Mouse (Mus musculus): ENCODE measurements around the gene Capn12.
"Not testable (repeated sequence)": the region's sequence is repeated elsewhere in the genome, so short reads cannot be mapped to it uniquely, and the experiment has no call there.

Capn12 gene

DNA sequence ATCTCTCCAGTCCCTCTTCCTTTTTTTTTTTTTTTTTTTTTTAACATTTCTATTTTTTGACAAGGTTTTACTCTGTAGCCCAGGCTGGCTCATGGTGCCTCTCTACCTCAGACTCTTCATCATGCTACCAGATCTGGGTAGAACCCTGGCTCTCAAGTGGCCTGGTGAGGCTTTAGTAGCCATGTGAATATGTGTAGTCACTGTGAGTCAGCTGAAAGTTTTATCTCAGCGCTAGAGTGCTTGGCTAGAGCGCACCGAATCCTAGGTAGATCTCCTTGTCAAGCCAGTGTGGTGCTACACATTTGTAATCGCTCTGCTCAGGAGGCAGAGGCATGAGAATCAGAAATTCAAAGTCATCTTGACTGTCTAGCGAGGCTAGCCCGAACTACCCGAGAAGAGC, 4.1 kb upstream of the Capn12 start:
- in situ Hi-C loops (cut with MboI, MseI), result loop anchor here (5.0 kb wide), 1 partner anchor 105 kb away; no protein-coding TSS in a partner anchor

GRCm38 (mm10) chr7:28877856-28878255, 3.4 kb upstream of the Capn12 start:
- in situ Hi-C loops (cut with MboI, MseI), result loop anchor here (5.0 kb wide), 1 partner anchor 106 kb away; no protein-coding TSS in a partner anchor

DNA sequence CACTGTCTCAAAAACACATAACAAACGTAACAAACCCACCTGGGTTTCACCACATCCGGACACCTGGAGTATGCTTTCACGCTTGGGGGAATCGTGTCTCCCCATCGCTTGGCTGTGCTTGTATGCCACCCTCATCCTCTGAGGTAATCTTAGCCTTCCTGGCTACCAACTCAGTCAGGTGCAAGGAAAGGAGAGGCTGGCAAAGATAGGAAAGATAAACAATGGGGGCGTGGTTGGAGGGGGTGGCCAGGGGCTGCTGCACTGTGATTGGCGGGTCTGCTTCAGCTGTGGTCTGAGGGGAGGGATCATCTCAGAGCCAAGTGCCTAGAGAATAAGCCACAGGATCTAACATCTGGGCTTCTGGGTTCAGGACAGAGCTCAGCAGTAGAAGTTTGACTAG, 1.6 kb upstream of the Capn12 start:
- in situ Hi-C loops (cut with MboI, MseI), result loop anchor here (5.0 kb wide), 1 partner anchor 107 kb away; no protein-coding TSS in a partner anchor

- in situ Hi-C loops (cut with MboI, MseI), result no loop called here
Measured at GRCm38 (mm10) chr7:28880554-28880953, 668 bp upstream of the Capn12 start.

- in situ Hi-C loops (cut with MboI, MseI), result no loop called here
Measured at GRCm38 (mm10) chr7:28883039-28883438, 1.8 kb downstream of the Capn12 start.

DNA sequence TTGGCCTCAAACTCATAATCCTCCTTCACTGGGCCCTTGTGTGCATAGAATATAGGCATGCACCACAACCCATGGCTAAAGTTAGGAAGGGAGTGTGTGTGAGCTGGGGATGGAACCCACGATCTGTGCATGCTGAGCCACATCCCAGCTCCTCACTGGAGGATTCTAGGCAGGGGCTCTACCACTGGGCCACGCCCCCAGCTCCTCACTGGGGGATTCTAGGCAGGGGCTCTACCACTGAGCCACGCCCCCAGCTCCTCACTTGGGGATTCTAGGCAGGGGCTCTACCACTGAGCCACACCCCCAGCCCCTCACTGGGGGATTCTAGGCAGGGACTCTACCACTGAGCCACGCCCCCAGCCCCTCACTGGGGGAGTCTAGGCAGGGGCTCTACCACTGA, 2.5 kb downstream of the Capn12 start:
- in situ Hi-C loops (cut with MboI, MseI), result not testable (repeated sequence)

DNA sequence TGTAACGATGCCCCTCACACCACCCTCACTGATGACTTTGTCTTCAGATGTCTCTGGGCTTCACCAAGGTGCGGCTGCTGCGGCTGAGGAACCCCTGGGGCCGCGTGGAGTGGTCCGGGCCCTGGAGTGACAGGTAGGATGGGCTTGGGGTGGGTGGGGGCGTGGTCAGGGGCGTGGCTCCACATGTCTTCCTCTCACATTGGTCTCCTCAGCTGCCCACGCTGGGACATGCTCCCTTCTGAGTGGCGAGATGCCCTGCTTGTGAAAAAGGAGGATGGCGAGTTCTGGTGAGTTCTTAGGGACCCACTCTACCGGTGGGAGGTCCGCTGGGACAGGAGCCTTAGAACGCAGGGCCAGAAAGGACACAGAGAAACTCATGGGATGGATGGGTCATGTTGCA, 5.3 kb downstream of the Capn12 start:
- in situ Hi-C loops (cut with MboI, MseI), result no loop called here

DNA sequence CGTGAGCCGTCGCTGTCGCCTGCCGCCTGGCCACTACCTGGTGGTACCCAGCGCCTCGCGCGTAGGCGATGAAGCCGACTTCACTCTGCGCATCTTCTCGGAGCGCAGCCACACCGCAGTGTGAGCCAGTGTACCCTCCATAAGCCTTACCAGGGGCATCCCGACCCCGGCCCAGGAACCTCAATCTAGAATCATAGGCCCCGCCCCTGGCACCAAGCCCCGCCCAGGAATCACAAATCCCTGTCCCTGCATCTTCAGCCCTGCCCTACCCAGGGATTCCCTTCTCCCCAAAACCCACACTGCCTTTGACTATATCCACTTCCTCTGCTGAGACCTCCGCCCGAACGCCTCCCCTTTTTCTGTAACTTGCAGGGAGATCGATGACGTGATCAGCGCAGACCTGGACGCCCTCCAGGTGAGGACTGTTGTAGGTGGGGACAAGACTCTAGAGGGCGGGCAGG, 7.5 kb downstream of the Capn12 start:
- in situ Hi-C loops (cut with MboI, MseI), result no loop called here

- in situ Hi-C loops (cut with MboI, MseI), result no loop called here
Measured at GRCm38 (mm10) chr7:28892601-28893000, 11.4 kb downstream of the Capn12 start.

DNA sequence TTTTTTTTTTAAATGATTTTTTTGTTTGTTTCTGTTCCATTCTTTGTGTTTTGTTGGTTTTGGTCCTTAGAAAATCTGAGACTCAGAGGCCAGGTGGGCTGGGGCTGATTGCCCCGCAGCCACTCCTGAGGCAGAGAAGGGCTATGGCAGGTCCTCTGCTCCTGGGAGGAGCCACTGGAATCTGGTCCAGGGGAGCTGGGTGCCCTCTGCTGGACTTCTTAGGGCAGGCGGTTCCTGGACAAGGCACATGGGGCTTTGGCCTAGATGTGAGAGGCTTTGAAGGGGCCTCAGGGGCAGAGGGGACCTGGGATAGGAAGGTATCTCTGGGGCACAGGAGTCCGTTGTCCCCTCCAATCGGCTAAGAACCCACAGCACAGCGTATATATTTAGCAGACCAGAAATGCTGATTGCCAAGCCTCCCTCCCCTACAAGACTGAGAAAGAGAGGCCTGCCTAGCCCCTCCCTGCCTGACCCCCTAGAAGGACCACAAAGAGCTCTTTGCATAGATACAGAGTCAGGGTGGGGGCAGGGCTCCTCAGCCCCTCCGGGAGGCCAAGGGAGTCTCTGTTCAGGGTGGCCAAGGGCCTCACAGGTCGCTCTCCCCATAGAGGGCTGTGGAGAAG, 12.5 kb downstream of the Capn12 start:
- in situ Hi-C loops (cut with MboI, MseI), result no loop called here

GRCm38 (mm10) chr7:28894942-28895341, 13.7 kb downstream of the Capn12 start:
- in situ Hi-C loops (cut with MboI, MseI), result no loop called here

GRCm38 (mm10) chr7:28897661-28898060, 16.4 kb downstream of the Capn12 start:
- in situ Hi-C loops (cut with MboI, MseI), result no loop called here

- in situ Hi-C loops (cut with MboI, MseI), result no loop called here
Measured at GRCm38 (mm10) chr7:28899972-28900371, 18.8 kb downstream of the Capn12 start.

- in situ Hi-C loops (cut with MboI, MseI), result no loop called here
Measured at GRCm38 (mm10) chr7:28901311-28902125, 20.3 kb downstream of the Capn12 start.

- in situ Hi-C loops (cut with MboI, MseI), result no loop called here
Measured at GRCm38 (mm10) chr7:28902180-28902579, 21.0 kb downstream of the Capn12 start.

GRCm38 (mm10) chr7:28902809-28903208, 21.6 kb downstream of the Capn12 start:
- in situ Hi-C loops (cut with MboI, MseI), result no loop called here

DNA sequence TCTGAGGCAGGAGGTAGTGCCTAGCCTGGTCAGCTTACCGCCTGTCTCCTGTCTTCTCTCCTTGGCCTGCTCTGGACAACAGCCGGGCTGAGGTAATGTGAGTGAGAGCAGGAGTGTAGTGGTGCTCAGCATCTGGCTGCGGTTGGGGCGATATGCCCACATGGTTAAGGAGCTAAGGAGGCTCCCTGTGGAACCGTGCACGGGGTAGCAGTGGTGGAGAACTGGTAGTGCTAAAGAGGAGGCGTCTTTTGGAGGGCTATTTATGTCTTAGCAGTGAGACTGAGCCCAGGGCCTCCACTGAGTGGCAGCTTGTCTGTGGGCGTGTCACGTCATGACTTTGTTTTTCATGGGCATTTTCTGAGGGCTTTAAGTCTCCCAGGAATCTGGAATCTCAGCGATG, 22.6 kb downstream of the Capn12 start:
- in situ Hi-C loops (cut with MboI, MseI), result no loop called here

GRCm38 (mm10) chr7:28907195-28907594, 26.0 kb downstream of the Capn12 start:
- in situ Hi-C loops (cut with MboI, MseI), result no loop called here

DNA sequence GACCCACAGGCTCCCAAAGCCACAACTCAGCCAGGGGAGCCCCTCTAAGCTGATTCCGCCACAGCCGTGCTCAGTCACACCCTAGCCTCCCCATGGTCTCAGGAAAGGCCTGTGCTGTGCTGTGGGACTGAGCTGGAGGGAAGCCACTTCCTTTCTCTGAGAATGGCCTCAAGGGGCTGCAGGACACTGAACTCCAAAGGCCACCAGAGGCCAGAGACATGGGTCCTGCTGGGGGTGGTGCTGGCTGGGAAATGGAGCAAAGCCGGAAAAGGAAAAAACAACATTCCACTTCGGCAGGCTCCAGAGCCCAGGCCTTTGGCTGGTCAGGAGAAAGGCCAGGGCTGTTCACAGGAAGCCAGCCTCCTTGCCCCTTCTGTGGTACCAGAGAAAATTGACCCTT, 30.4 kb downstream of the Capn12 start:
- in situ Hi-C loops (cut with MboI, MseI), result no loop called here

- in situ Hi-C loops (cut with MboI, MseI), result no loop called here
Measured at GRCm38 (mm10) chr7:28913171-28913570, 31.9 kb downstream of the Capn12 start.

DNA sequence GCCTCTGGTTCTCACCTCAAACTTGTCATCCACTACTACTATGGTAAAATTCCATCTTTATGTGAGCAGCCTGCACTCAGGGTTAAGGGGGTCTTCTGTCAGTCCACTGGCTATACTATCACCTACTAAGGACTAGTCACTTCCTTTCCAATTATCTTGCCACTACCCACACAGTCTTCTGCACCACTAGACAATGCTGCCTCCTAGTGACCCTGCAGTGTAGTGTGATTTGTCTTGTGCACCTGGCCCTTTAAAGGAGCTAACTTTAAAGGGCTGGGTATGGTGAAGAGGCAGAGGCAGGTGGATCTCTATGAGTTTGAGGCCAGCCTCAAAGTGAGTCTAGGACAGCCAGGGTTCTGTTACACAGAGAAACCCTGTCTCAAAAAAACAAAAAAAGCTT, 35.3 kb downstream of the Capn12 start:
- in situ Hi-C loops (cut with MboI, MseI), result no loop called here

DNA sequence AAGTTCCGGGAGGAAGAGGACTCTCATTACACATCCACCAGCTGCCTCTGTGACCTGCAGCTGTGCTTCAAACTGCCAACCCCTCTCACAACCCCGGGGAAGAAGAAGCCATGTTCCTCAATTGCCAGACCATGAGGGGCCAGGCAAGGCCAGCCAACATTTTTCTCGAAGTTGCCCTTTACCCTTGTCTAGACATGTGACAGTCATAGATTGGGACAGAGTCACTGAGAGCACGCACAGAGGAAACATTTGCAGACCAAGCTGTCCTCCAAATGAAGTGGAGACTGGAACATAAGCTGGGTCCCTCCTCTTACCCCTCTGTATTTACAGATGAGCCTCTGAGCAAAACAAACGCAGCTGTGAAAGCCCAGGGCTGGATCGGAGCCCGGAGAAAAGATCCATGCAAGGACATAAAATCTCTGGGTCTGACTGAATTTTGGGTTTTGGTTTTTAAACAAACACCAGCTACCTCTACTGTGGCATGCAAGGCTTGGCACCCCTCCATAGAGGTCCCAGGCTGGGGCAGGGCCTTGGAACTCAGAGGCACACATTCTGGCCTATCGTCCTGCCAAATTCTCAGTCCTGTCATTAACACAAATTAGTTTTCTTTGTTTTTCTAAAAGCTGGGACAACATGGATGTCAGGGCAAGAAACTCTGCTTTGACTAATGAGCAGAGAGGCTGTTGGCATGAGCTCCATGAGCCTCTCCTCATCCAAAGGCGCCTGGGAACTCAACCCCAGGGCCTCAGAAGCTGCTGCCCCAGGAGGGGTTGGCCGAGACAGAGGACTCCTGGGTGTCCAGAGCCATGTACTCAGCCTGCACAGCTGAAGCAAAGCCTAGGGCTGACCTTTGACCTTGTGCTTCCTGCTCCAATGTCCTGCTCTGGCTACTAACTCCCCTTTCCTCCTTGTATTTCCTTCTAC, 36.5 kb downstream of the Capn12 start:
- in situ Hi-C loops (cut with MboI, MseI), result no loop called here
